Mouse (Mus musculus) ES-E14 (cell line): ENCODE measurements at regions not wholly inside any gene's neighbourhood (a gene's known extent, or its start where the extent isn't known, plus 50 kb on each side); places are given as distances from the start of the nearest gene placed in this dataset.

ENCODE experiments used
- DNase-seq: peaks from one replicate; pipeline ENCODE4 v3.0.0-alpha.2; 2013; ENCODE audit warnings: low read depth, low spot score
- H3K27ac ChIP-seq: 2 replicates; pipeline ENCODE4 v1.5.1; 2012; ENCODE audit warnings: low read depth, mild to moderate bottlenecking, low read length, moderate library complexity, mixed read lengths; ENCODE audit not compliant: poor library complexity, insufficient read depth, severe bottlenecking
- H3K36me3 ChIP-seq: 2 replicates; pipeline ENCODE4 v1.6.1; 2012; ENCODE audit warnings: mild to moderate bottlenecking, low read length, moderate library complexity, mixed read lengths; ENCODE audit not compliant: control insufficient read depth, poor library complexity, insufficient read depth, severe bottlenecking
- H3K4me1 ChIP-seq, 2 experiments: fragments of 150-350 bp in 1 of 2; sonication (generic) in 1 of 2; 2 replicates each; pipeline ENCODE4 v1.6.1; 2012; ENCODE audit warnings: low read length in 2 of 2, mild to moderate bottlenecking in 1 of 2, mixed read lengths in 1 of 2; ENCODE audit not compliant: control insufficient read depth in 2 of 2, insufficient read depth in 2 of 2, poor library complexity in 1 of 2
- H3K4me3 ChIP-seq, 2 experiments: fragments of 150-350 bp in 1 of 2; sonication (generic) in 1 of 2; 2 replicates each; pipeline ENCODE4 v1.5.1; 2012; ENCODE audit warnings: low read length in 2 of 2, low read depth in 1 of 2, mild to moderate bottlenecking in 1 of 2, mixed read lengths in 1 of 2; ENCODE audit not compliant: insufficient read depth in 1 of 2, poor library complexity in 1 of 2, severe bottlenecking in 1 of 2
- H3K9ac ChIP-seq: 2 replicates; pipeline ENCODE4 v1.6.1; 2012; ENCODE audit warnings: low read depth, mild to moderate bottlenecking, low read length, mixed read lengths; ENCODE audit not compliant: poor library complexity, insufficient read depth, severe bottlenecking
- H3K9me3 ChIP-seq: fragments of 150-350 bp; sonication (generic); 2 replicates; pipeline ENCODE4 v1.6.1; 2012; ENCODE audit warnings: low read depth, mild to moderate bottlenecking, low read length; ENCODE audit not compliant: control insufficient read depth, insufficient read depth
- CHD2 ChIP-seq: IDR thresholded peaks from 2 replicates; pipeline ENCODE4 v1.6.1; 2014; ENCODE audit warnings: mild to moderate bottlenecking, low read depth, low read length, inconsistent platforms
- HCFC1 ChIP-seq: IDR thresholded peaks from 2 replicates; pipeline ENCODE4 v1.6.1; 2012; ENCODE audit warnings: low read length, inconsistent platforms, borderline replicate concordance; ENCODE audit not compliant: insufficient read depth
- MAFK ChIP-seq: IDR thresholded peaks from 2 replicates; pipeline ENCODE4 v1.6.1; 2014; ENCODE audit warnings: mild to moderate bottlenecking, low read depth, low read length, inconsistent platforms; ENCODE audit not compliant: insufficient read depth
- ZC3H11A ChIP-seq: IDR thresholded peaks from 2 replicates; pipeline ENCODE4 v1.6.1; 2012; ENCODE audit warnings: low read depth, mild to moderate bottlenecking, inconsistent platforms, low read length, borderline replicate concordance
- ZNF384 ChIP-seq: IDR thresholded peaks from 2 replicates; pipeline ENCODE4 v1.6.1; 2012; ENCODE audit warnings: low read depth, low read length, inconsistent platforms
- in situ Hi-C, 2 experiments: fragments of 600-800 bp; cut with MboI; formaldehyde crosslinking; loops; one replicate each; pipeline ENCODE4 v1.15.1; 2025; ENCODE audit warnings: low sequenced_read_pairs in 2 of 2, inconsistent platforms in 1 of 2; ENCODE audit not compliant: unreplicated experiment in 2 of 2

GRCm38 (mm10) chr12:70533375-70533935, 80.6 kb downstream of the Tmx1 start:
- no peak overlapping the region for H3K27ac ChIP-seq

GRCm38 (mm10) chr12:70539124-70539523, 86.2 kb downstream of the Tmx1 start:
- Histone ChIP-seq H3K27ac (no peak overlapping the region), H3K9me3 (no peaks in the 10 kb centered on the region), H3K9ac (no peak overlapping the region), H3K4me3 (no peak overlapping the region), H3K36me3 (no peaks in the 10 kb centered on the region), H3K4me1 (peaks cover 0 to 2% of the 10 kb centered on the region in 2 experiments; a peak in 1 of 4 replicates)
- no peak for TF ChIP-seq HCFC1
- TF ChIP-seq ZC3H11A, result no peak
- TF ChIP-seq CHD2, result no peak
- no peak for TF ChIP-seq ZNF384
- no peak for TF ChIP-seq MAFK
- DNase-seq, result no peak
- in situ Hi-C loops, result no loop called here

More at GRCm38 (mm10) chr12:70533375-70533935, 80.6 kb downstream of the Tmx1 start:
- in situ Hi-C loops, result no loop called here
- Histone ChIP-seq H3K36me3 (no peaks in the 10 kb centered on the region), H3K4me3 (no peak overlapping the region), H3K9ac (no peak overlapping the region), H3K9me3 (no peaks in the 10 kb centered on the region), H3K4me1 (no peaks in the 10 kb centered on the region)
- no peak for DNase-seq
- TF ChIP-seq CHD2 (no peak), HCFC1 (no peak), MAFK (no peak), ZNF384 (no peak), ZC3H11A (no peak)

DNA sequence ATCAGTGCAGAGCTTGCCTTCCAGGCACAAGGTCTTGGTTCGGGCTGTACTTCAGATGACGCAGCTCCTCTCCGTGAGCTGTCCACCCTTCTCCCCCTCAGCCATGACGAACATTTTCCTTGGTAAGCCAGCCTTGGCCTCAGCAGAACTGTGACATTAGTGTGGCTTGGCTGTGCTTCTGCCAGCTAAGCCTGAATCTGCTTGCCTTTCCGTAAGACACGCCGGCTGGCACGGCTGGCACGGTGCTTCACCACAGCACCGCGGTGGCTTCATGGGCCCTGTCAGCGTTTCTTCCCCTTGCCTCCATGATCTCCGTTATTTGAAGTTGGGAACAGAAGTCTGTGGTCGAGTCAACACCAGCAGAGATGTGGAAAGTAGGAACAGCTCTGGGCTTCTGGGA, 87.0 kb downstream of the Tmx1 start:
- in situ Hi-C loops, result no loop called here
- H3K9ac ChIP-seq, result no peak overlapping the region
- no peak overlapping the region for H3K27ac ChIP-seq
- peaks cover 0 to 2% of the 10 kb centered on the region in 2 experiments; a peak in 1 of 4 replicates for H3K4me1 ChIP-seq
- no peak for DNase-seq
- H3K9me3 ChIP-seq, result no peaks in the 10 kb centered on the region
- no peaks in the 10 kb centered on the region for H3K36me3 ChIP-seq
- H3K4me3 ChIP-seq, result peak overlapping the region in 1 of 2 experiments; percentile 1; a peak in 1 of 4 replicates
- TF ChIP-seq ZNF384 (no peak), HCFC1 (no peak), CHD2 (no peak), ZC3H11A (no peak), MAFK (no peak)

- Histone ChIP-seq H3K27ac (no peak overlapping the region), H3K4me1 (peaks cover 0 to 2% of the 10 kb centered on the region in 2 experiments; a peak in 1 of 4 replicates), H3K9me3 (no peaks in the 10 kb centered on the region), H3K9ac (no peak overlapping the region), H3K4me3 (no peak overlapping the region), H3K36me3 (no peaks in the 10 kb centered on the region)
- DNase-seq, result no peak
- in situ Hi-C loops, result no loop called here
- TF ChIP-seq HCFC1 (no peak), MAFK (no peak), CHD2 (no peak), ZC3H11A (no peak), ZNF384 (no peak)
These were observed 88.5 kb downstream of the Tmx1 start for GRCm38 (mm10) chr12:70541432-70541831.

DNA sequence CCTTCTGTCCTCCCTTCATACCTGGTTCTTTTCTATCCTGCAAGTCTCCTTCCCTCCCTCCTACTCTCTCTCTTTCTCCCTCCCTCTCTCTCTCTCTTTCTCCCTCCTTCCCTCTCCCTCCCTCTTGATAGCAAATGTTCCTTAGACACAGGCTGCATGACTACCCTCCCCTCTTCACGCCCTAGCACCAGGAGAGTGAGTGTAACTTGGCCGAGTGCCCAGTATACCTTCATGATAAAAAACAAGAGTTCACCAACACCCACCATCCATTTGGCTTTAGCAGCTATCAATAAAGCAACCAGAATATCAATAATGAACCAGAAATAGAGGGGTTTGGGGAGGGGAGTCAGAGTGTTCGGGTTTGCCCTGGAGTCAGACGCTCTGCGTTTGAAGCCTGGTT, 90.4 kb downstream of the Tmx1 start:
- DNase-seq, result no peak
- H3K27ac ChIP-seq, result no peak overlapping the region
- TF ChIP-seq HCFC1, result no peak
- no peak for TF ChIP-seq ZNF384
- TF ChIP-seq CHD2, result no peak

More for the DNA sequence above, 90.4 kb downstream of the Tmx1 start:
- Histone ChIP-seq H3K9me3 (no peaks in the 10 kb centered on the region), H3K36me3 (no peaks in the 10 kb centered on the region), H3K4me3 (no peak overlapping the region), H3K4me1 (peaks cover 2 to 3% of the 10 kb centered on the region in 2 experiments; a peak in 3 of 4 replicates), H3K9ac (no peak overlapping the region)
- in situ Hi-C loops, result no loop called here
